Mouse (Mus musculus): Measurements from ENCODE around the gene Tex2. TPM values are rescaled to one million over a fixed set of nuclear protein-coding genes. Genes with fewer than 3 reads are reported as not detected.
"Not testable (repeated sequence)": the region's sequence is repeated elsewhere in the genome, so short reads cannot be mapped to it uniquely, and the experiment has no call there.

Tex2 gene
- polyA plus RNA-seq, 1 experiment from 2014 or later = 10.3 TPM

GRCm38 (mm10) chr11:106500393-106501307 is 112.6 kb downstream of the Tex2 start:
- Histone ChIP-seq H3K27ac (peak overlapping the region; percentile 97), H3K4me3 (replicated peaks) (peak overlapping the region; percentile 78), H3K4me2 (peak overlapping the region; percentile 69), H3K36me3 (no peaks in the 10 kb centered on the region), H3K9me3 (no peaks in the 10 kb centered on the region), H3K9ac (peak overlapping the region; percentile 86), H3K4me1 (no peaks in the 10 kb centered on the region), H3K27me3 (replicated peaks) (no peaks in the 10 kb centered on the region)
- peak; percentile 99 for ATAC-seq (ENCODE audit: insufficient read depth, low FRiP score, low read depth)
- WGBS = under 1% methylated on average over 52 of the region's 55 CpGs

GRCm38 (mm10) chr11:106498739-106499379 is 114.4 kb downstream of the Tex2 start:
- no peak overlapping the region for H3K4me2 ChIP-seq
- no peak for ATAC-seq (ENCODE audit: insufficient read depth, low FRiP score, low read depth)
- no peaks in the 10 kb centered on the region for H3K27me3 ChIP-seq (replicated peaks)
- no peaks in the 10 kb centered on the region for H3K36me3 ChIP-seq
- no peak overlapping the region for H3K9ac ChIP-seq
- H3K4me3 ChIP-seq (replicated peaks) = no peak overlapping the region
- 33% methylated on average over 4 of the region's 4 CpGs for WGBS
- H3K27ac ChIP-seq = no peak overlapping the region
- H3K4me1 ChIP-seq = no peaks in the 10 kb centered on the region
- H3K9me3 ChIP-seq = no peaks in the 10 kb centered on the region

- H3K4me3 ChIP-seq (replicated peaks) = no peak overlapping the region
- no peak overlapping the region for H3K4me2 ChIP-seq
- H3K36me3 ChIP-seq = no peaks in the 10 kb centered on the region
- no peaks in the 10 kb centered on the region for H3K27me3 ChIP-seq (replicated peaks)
- H3K9ac ChIP-seq = no peak overlapping the region
- WGBS = 77% methylated on average over 2 of the region's 2 CpGs
- H3K4me1 ChIP-seq = no peaks in the 10 kb centered on the region
- no peaks in the 10 kb centered on the region for H3K9me3 ChIP-seq
- ATAC-seq (ENCODE audit: insufficient read depth, low FRiP score, low read depth) = no peak
- H3K27ac ChIP-seq = no peak overlapping the region
Measured at GRCm38 (mm10) chr11:106497926-106498325, 115.3 kb downstream of the Tex2 start.

- H3K4me2 ChIP-seq; H3K27me3 ChIP-seq (replicated peaks); H3K4me1 ChIP-seq; H3K9me3 ChIP-seq; H3K4me3 ChIP-seq (replicated peaks); ATAC-seq (ENCODE audit: insufficient read depth, low FRiP score, low read depth); H3K9ac ChIP-seq; H3K36me3 ChIP-seq; H3K27ac ChIP-seq: not testable (repeated sequence)
- WGBS = 92% methylated on average over 2 of the region's 2 CpGs
Measured at GRCm38 (mm10) chr11:106497009-106497408, 116.2 kb downstream of the Tex2 start.

GRCm38 (mm10) chr11:106492984-106493669 is 120.1 kb downstream of the Tex2 start:
- Histone ChIP-seq H3K27ac (no peak overlapping the region), H3K27me3 (replicated peaks) (no peaks in the 10 kb centered on the region), H3K4me1 (0 out of 2 replicates have a peak, but pooled peaks cover 8% of the 10 kb centered on the region), H3K4me3 (replicated peaks) (no peak overlapping the region), H3K36me3 (no peaks in the 10 kb centered on the region), H3K9ac (no peak overlapping the region), H3K4me2 (no peak overlapping the region), H3K9me3 (no peaks in the 10 kb centered on the region)
- no peak for ATAC-seq (ENCODE audit: insufficient read depth, low FRiP score, low read depth)
- WGBS = 75% methylated on average over 7 of the region's 7 CpGs

GRCm38 (mm10) chr11:106491393-106491792 is 121.8 kb downstream of the Tex2 start:
- peaks cover 12% of the 10 kb centered on the region; the same call in 1 of the 2 replicates for H3K4me1 ChIP-seq

GRCm38 (mm10) chr11:106490600-106490999 is 122.6 kb downstream of the Tex2 start:
- not testable (repeated sequence) for H3K36me3 ChIP-seq; ATAC-seq (ENCODE audit: insufficient read depth, low FRiP score, low read depth); H3K4me2 ChIP-seq; H3K27ac ChIP-seq; H3K9ac ChIP-seq; H3K4me3 ChIP-seq (replicated peaks); H3K27me3 ChIP-seq (replicated peaks); H3K9me3 ChIP-seq
- peaks cover 13% of the 10 kb centered on the region; the same call in 1 of the 2 replicates for H3K4me1 ChIP-seq
- WGBS = 78% methylated on average over 6 of the region's 6 CpGs

More at GRCm38 (mm10) chr11:106491393-106491792, 121.8 kb downstream of the Tex2 start:
- ATAC-seq (ENCODE audit: insufficient read depth, low FRiP score, low read depth) = no peak
- Histone ChIP-seq H3K27ac (no peak overlapping the region), H3K4me2 (no peak overlapping the region), H3K36me3 (no peaks in the 10 kb centered on the region), H3K27me3 (replicated peaks) (no peaks in the 10 kb centered on the region), H3K9me3 (no peaks in the 10 kb centered on the region), H3K4me3 (replicated peaks) (no peak overlapping the region), H3K9ac (no peak overlapping the region)
- WGBS = 0% methylated on average over 3 of the region's 3 CpGs

- ATAC-seq (ENCODE audit: insufficient read depth, low FRiP score, low read depth) = no peak
- WGBS = 28% methylated on average over 10 of the region's 10 CpGs
- peaks cover 13% of the 10 kb centered on the region; the same call in 1 of the 2 replicates for H3K4me1 ChIP-seq
- H3K36me3 ChIP-seq = no peaks in the 10 kb centered on the region
- H3K4me3 ChIP-seq (replicated peaks) = no peak overlapping the region
- no peak overlapping the region for H3K4me2 ChIP-seq
- no peak overlapping the region for H3K9ac ChIP-seq
- 0 out of 2 replicates have a peak overlapping the region, but pooled peaks have one; percentile 13 for H3K27ac ChIP-seq
- no peaks in the 10 kb centered on the region for H3K27me3 ChIP-seq (replicated peaks)
- H3K9me3 ChIP-seq = no peaks in the 10 kb centered on the region
Measured at GRCm38 (mm10) chr11:106490057-106490456, 123.2 kb downstream of the Tex2 start.

- no peaks in the 10 kb centered on the region for H3K36me3 ChIP-seq
- 43% methylated on average over 7 of the region's 7 CpGs for WGBS
- H3K4me1 ChIP-seq = peaks cover 13% of the 10 kb centered on the region; the same call in 1 of the 2 replicates
- H3K9me3 ChIP-seq = no peaks in the 10 kb centered on the region
- H3K4me3 ChIP-seq (replicated peaks) = no peak overlapping the region
- no peak overlapping the region for H3K9ac ChIP-seq
- no peak for ATAC-seq (ENCODE audit: insufficient read depth, low FRiP score, low read depth)
- no peaks in the 10 kb centered on the region for H3K27me3 ChIP-seq (replicated peaks)
- no peak overlapping the region for H3K4me2 ChIP-seq
- peak overlapping the region; percentile 92; the same call in 1 of the 2 replicates for H3K27ac ChIP-seq
Measured at GRCm38 (mm10) chr11:106489036-106489693, 124.1 kb downstream of the Tex2 start.

GRCm38 (mm10) chr11:106488126-106488561 is 125.1 kb downstream of the Tex2 start:
- Histone ChIP-seq H3K27ac (peak overlapping the region; percentile 92), H3K4me1 (peaks cover 13% of the 10 kb centered on the region; the same call in 1 of the 2 replicates), H3K36me3 (no peaks in the 10 kb centered on the region), H3K9ac (no peak overlapping the region), H3K9me3 (no peaks in the 10 kb centered on the region), H3K4me3 (replicated peaks) (peak overlapping the region; percentile 95), H3K4me2 (peak overlapping the region; percentile 86), H3K27me3 (replicated peaks) (no peaks in the 10 kb centered on the region)
- ATAC-seq (ENCODE audit: insufficient read depth, low FRiP score, low read depth) = peak; percentile 49; the same call in 1 of the 2 replicates
- WGBS = 7% methylated on average over 17 of the region's 17 CpGs

- Histone ChIP-seq H3K4me1 (peaks cover 13% of the 10 kb centered on the region; the same call in 1 of the 2 replicates), H3K4me3 (replicated peaks) (peak within 1 kb of the TSS; percentile 95), H3K9me3 (no peaks in the 10 kb centered on the region), H3K4me2 (peak within 1 kb of the TSS; percentile 86), H3K9ac (peak within 1 kb of the TSS; percentile 91), H3K27ac (peak within 1 kb of the TSS; percentile 92), H3K36me3 (no peaks in the 10 kb centered on the region), H3K27me3 (replicated peaks) (no peaks in the 10 kb centered on the region)
- WGBS = under 1% methylated on average over 28 of the region's 28 CpGs
- ATAC-seq (ENCODE audit: insufficient read depth, low FRiP score, low read depth) = peak; percentile 97
Measured at GRCm38 (mm10) chr11:106487733-106488115, 125.5 kb downstream of the Tex2 start, which contains the start of gene Ern1. Gene Ern1 (minus strand): TSS chr11:106487852.
